29 mouse cellular contexts compared by ENCODE assay signal in genomic region chr17:44016314-44016713, GRCm38 (mm10).
"Had no signal": no experiment of that assay in that cellular context is flagged by ENCODE, and none has a peak within 500 bp of the region (broad histone marks: within the 10 kb centered on the region; RNA-seq: fewer than 3 reads in every experiment).

No protein-coding gene starts in this region.

- H3K27ac ChIP-seq: heart, embryonic 10.5 days; heart, embryonic 13.5 days; heart, embryonic 15.5 days; hindbrain, embryonic 10.5 days; hindbrain, embryonic 12.5 days; hindbrain, embryonic 13.5 days; hindbrain, embryonic 14.5 days; hindbrain, embryonic 15.5 days; hindbrain, postnatal 0 days; intestine, embryonic 15.5 days; kidney, embryonic 15.5 days; kidney, postnatal 0 days; layer of hippocampus, adult 2 months had no signal

- H3K4me3 ChIP-seq: heart, embryonic 10.5 days; heart, embryonic 12.5 days; heart, embryonic 13.5 days; heart, embryonic 15.5 days; hindbrain, embryonic 10.5 days; hindbrain, embryonic 12.5 days; hindbrain, embryonic 13.5 days; hindbrain, embryonic 15.5 days; intestine, embryonic 15.5 days; kidney, embryonic 15.5 days; layer of hippocampus, adult 2 months had no signal

- DNase-seq: heart, postnatal 10 days; heart, postnatal 14 days; heart, postnatal 36 days; heart, postnatal 4 days; kidney, adult 11 months; kidney, adult 18-20 months; kidney, adult 2 months; kidney, adult 8-10 months; kidney, adult 9 months; kidney, postnatal 10 days; kidney, postnatal 14 days; kidney, postnatal 25 days; kidney, postnatal 36 days; layer of hippocampus, adult 9-11 months; layer of hippocampus, postnatal 36 days had no signal

- H3K4me1 ChIP-seq: hindbrain, embryonic 10.5 days; hindbrain, embryonic 12.5 days; hindbrain, embryonic 13.5 days; hindbrain, embryonic 15.5 days; intestine, embryonic 15.5 days; kidney, embryonic 15.5 days had no signal
